ENCODE assay signal across 26 mouse cellular contexts in the genomic region with DNA sequence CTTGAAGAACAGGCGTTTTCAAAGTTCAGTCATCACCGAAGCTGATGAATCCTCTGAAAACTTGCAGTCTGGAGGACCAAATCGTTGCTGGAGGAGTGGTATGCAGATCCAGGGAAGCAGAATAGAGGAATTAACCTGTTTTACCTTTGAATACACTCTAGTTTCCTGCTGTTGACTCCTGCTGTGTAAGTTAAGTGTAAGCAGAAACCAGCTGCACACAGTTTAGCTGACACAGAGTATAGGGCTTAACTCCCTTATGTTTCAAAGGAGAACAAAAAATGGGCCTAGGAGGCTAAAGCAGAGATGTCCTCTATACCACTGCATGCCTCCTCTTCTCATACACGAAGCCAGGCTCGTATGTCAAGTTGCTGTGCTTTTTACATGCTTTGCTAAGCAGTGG.
A peak's percentile ranks its signal among the peaks of the same experiment; 100 is the strongest.
DNase-seq lines count a peak whose midpoint lies in the region; ATAC-seq lines count a peak whose summit lies in the region.
"Had no signal": no experiment of that assay in that cellular context is flagged by ENCODE, and none has a peak within 500 bp of the region (broad histone marks: within the 10 kb centered on the region; RNA-seq: fewer than 3 reads in every experiment).

No protein-coding gene starts in this region.

- H3K4me2 ChIP-seq in liver, embryonic 12.5 days: no peak overlapping the region
- H3K4me2 ChIP-seq: embryonic facial prominence, embryonic 15.5 days; heart, embryonic 11.5 days; hindbrain, embryonic 15.5 days; intestine, embryonic 15.5 days; limb, embryonic 13.5 days; liver, embryonic 13.5 days; midbrain, embryonic 15.5 days had no signal

- H3K9ac ChIP-seq in liver, embryonic 12.5 days: no peak overlapping the region
- H3K9ac ChIP-seq: embryonic facial prominence, embryonic 15.5 days; hindbrain, embryonic 15.5 days; intestine, embryonic 15.5 days; limb, embryonic 13.5 days; liver, embryonic 13.5 days; midbrain, embryonic 15.5 days had no signal

- H3K4me1 ChIP-seq in liver, embryonic 12.5 days: peaks cover 14% of the 10 kb centered on the region
- H3K4me1 ChIP-seq: embryonic facial prominence, embryonic 15.5 days; hindbrain, embryonic 15.5 days; intestine, embryonic 15.5 days; limb, embryonic 13.5 days; midbrain, embryonic 15.5 days had no signal

- no peaks in the 10 kb centered on the region for H3K27me3 ChIP-seq in splenic B cell, adult 2 months (ENCODE audit: control insufficient read depth, insufficient read depth, low read length, poor library complexity, severe bottlenecking)
- H3K27me3 ChIP-seq in liver, embryonic 12.5 days (replicated peaks): no peaks in the 10 kb centered on the region
- H3K27me3 ChIP-seq: embryonic facial prominence, embryonic 15.5 days; hindbrain, embryonic 15.5 days; intestine, embryonic 15.5 days; limb, embryonic 13.5 days; liver, embryonic 13.5 days; midbrain, embryonic 15.5 days had no signal

- no peak overlapping the region for H3K4me3 ChIP-seq in liver, embryonic 12.5 days
- H3K4me3 ChIP-seq: embryonic facial prominence, embryonic 15.5 days; forebrain, embryonic 10.5 days; hindbrain, embryonic 15.5 days; intestine, embryonic 15.5 days; limb, embryonic 13.5 days; liver, embryonic 13.5 days; midbrain, embryonic 15.5 days had no signal

- 66% methylated on average over 5 of the region's 5 CpGs for WGBS in liver, embryonic 12.5 days (ENCODE audit: insufficient replicate concordance)

- peak; percentile 44 for DNase-seq in thymus, postnatal 0 days (ENCODE audit: low spot score)
- no peak for DNase-seq in thymus, postnatal 14 days
- peak; percentile 85 for DNase-seq in ES-CJ7 (ENCODE audit: low read depth, low spot score)
- peak; percentile 22 for DNase-seq in WW6 (ENCODE audit: low read depth, low spot score)
- DNase-seq in splenic B cell, adult 2 months (ENCODE audit: low read depth, low spot score): peak; percentile 10
- DNase-seq in retina, embryonic 14.5 days (ENCODE audit: low spot score): no peak
- DNase-seq: adrenal gland, adult 8-10 months; cerebellum, adult 9-10 months; gastrocnemius, postnatal 14 days; heart, adult 11 months; kidney, adult 8-10 months; kidney, postnatal 14 days; liver, embryonic 13.5 days; lung, adult 2 months; lung, postnatal 14 days; right cerebral cortex, adult 18-20 months; right cerebral cortex, postnatal 4 days had no signal

- no peaks in the 10 kb centered on the region for H3K9me3 ChIP-seq in liver, embryonic 12.5 days (replicated peaks)
- H3K9me3 ChIP-seq: embryonic facial prominence, embryonic 15.5 days; forebrain, embryonic 10.5 days; hindbrain, embryonic 15.5 days; intestine, embryonic 15.5 days; limb, embryonic 13.5 days; liver, embryonic 13.5 days; midbrain, embryonic 15.5 days had no signal

- H3K36me3 ChIP-seq in splenic B cell, adult 2 months (ENCODE audit: control insufficient read depth, insufficient read depth, low read length, poor library complexity, severe bottlenecking): no peaks in the 10 kb centered on the region
- no peaks in the 10 kb centered on the region for H3K36me3 ChIP-seq in liver, embryonic 12.5 days
- H3K36me3 ChIP-seq: embryonic facial prominence, embryonic 15.5 days; forebrain, embryonic 10.5 days; hindbrain, embryonic 15.5 days; intestine, embryonic 15.5 days; limb, embryonic 13.5 days; liver, embryonic 13.5 days; midbrain, embryonic 15.5 days had no signal

- no peak for ATAC-seq in liver, embryonic 12.5 days
- ATAC-seq: forebrain, embryonic 16.5 days; intestine, embryonic 15.5 days; midbrain, embryonic 15.5 days had no signal

- no peak overlapping the region for H3K27ac ChIP-seq in liver, embryonic 12.5 days
- H3K27ac ChIP-seq: embryonic facial prominence, embryonic 15.5 days; forebrain, embryonic 10.5 days; hindbrain, embryonic 15.5 days; intestine, embryonic 15.5 days; limb, embryonic 13.5 days; liver, embryonic 13.5 days; midbrain, embryonic 15.5 days had no signal

Comparison
In these comparisons a context has a peak if more than half of its experiments do, and no peak if none do; other contexts are left out.
1. DNase-seq: peak in thymus, postnatal 0 days (single experiment), ES-CJ7 (single experiment), WW6 (single experiment) and splenic B cell, adult 2 months (single experiment); none in thymus, postnatal 14 days (single experiment) and retina, embryonic 14.5 days (single experiment).